Comparison of ENCODE assay signal across 8 mouse cellular contexts in genomic region chr1:74817219-74817618, GRCm38 (mm10). TPM values are rescaled to one million over a fixed set of nuclear protein-coding genes. Genes with fewer than 3 reads are reported as not detected.
DNase-seq lines count a peak whose midpoint lies in the region; ATAC-seq and TF ChIP-seq lines count a peak whose summit lies in the region.

No protein-coding gene starts in this region.

- ATAC-seq in liver, embryonic 11.5 days (replicated peaks; ENCODE audit: low FRiP score), result peak; percentile 6
- ATAC-seq in stomach, embryonic 16.5 days (ENCODE audit: insufficient read depth, low FRiP score), result no peak

- H3K27me3 ChIP-seq in cerebellum, adult 2 months (ENCODE audit: control insufficient read depth, insufficient read depth, low read length), result no peaks in the 10 kb centered on the region
- H3K27me3 ChIP-seq in testis, adult 2 months (ENCODE audit: control insufficient read depth, insufficient read depth, low read length), result no peaks in the 10 kb centered on the region
- no peaks in the 10 kb centered on the region for H3K27me3 ChIP-seq in liver, embryonic 11.5 days (replicated peaks; ENCODE audit: control insufficient read depth, insufficient read depth, low read length)
- no peaks in the 10 kb centered on the region for H3K27me3 ChIP-seq in stomach, embryonic 16.5 days (ENCODE audit: control insufficient read depth, insufficient read depth, low read length)

- peak overlapping the region; percentile 85 for H3K9ac ChIP-seq in liver, embryonic 11.5 days (ENCODE audit: low read depth, low read length)
- peak overlapping the region; percentile 94 for H3K9ac ChIP-seq in stomach, embryonic 16.5 days (ENCODE audit: low read length)

- WGBS in cerebellum, adult 2 months, result 11% methylated on average over 14 of the region's 14 CpGs
- 17% methylated on average over 14 of the region's 14 CpGs for WGBS in liver, embryonic 11.5 days
- WGBS in stomach, embryonic 16.5 days, result 11% methylated on average over 14 of the region's 14 CpGs

- H3K36me3 ChIP-seq in testis, adult 2 months (ENCODE audit: control insufficient read depth, insufficient read depth, low read length), result no peaks in the 10 kb centered on the region
- no peaks in the 10 kb centered on the region for H3K36me3 ChIP-seq in liver, embryonic 11.5 days (ENCODE audit: control insufficient read depth, insufficient read depth, low read length)
- H3K36me3 ChIP-seq in stomach, embryonic 16.5 days (ENCODE audit: control insufficient read depth, insufficient read depth, low read length), result no peaks in the 10 kb centered on the region

- no peak for TF ChIP-seq POLR2A in cerebellum, adult 2 months (IDR thresholded peaks at IDR 0.05; ENCODE audit: borderline replicate concordance, insufficient read depth, low read length)
- TF ChIP-seq POLR2A in testis, adult 2 months (IDR thresholded peaks at IDR 0.05; ENCODE audit: control insufficient read depth, low read depth, low read length), result no peak

- H3K9me3 ChIP-seq in liver, embryonic 11.5 days (ENCODE audit: control insufficient read depth, low read length), result no peaks in the 10 kb centered on the region
- no peaks in the 10 kb centered on the region for H3K9me3 ChIP-seq in stomach, embryonic 16.5 days (replicated peaks; ENCODE audit: control insufficient read depth, low read length)

- DNase-seq in cerebellum, adult 2 months, result no peak
- no peak for DNase-seq in cerebellum, adult 18-20 months
- no peak for DNase-seq in testis, postnatal 14 days (ENCODE audit: low spot score)
- no peak for DNase-seq in liver, embryonic 11.5 days (ENCODE audit: low spot score)
- no peak for DNase-seq in left cerebral cortex, postnatal 14 days (ENCODE audit: low spot score in 2 of 2)
- no peak for DNase-seq in ovary, adult 18-20 months (ENCODE audit: low spot score)

- H3K4me1 ChIP-seq in cerebellum, adult 2 months (ENCODE audit: control insufficient read depth, insufficient read depth, low read length), result no peaks in the 10 kb centered on the region
- H3K4me1 ChIP-seq in testis, adult 2 months (ENCODE audit: control insufficient read depth, insufficient read depth, low read length), result 0 out of 2 replicates have a peak, but pooled peaks cover 2% of the 10 kb centered on the region
- H3K4me1 ChIP-seq in liver, embryonic 11.5 days (replicated peaks; ENCODE audit: control insufficient read depth, insufficient read depth, low read length), result 0 out of 2 replicates have a peak, but pooled peaks cover 2% of the 10 kb centered on the region
- peaks cover 4% of the 10 kb centered on the region; the same call in 1 of the 2 replicates for H3K4me1 ChIP-seq in stomach, embryonic 16.5 days (ENCODE audit: control insufficient read depth, insufficient read depth, low read length)

- H3K4me3 ChIP-seq in cerebellum, adult 2 months (replicated peaks; ENCODE audit: insufficient read depth, low read depth, low read length), result peak overlapping the region; percentile 66
- peak overlapping the region; percentile 96 for H3K4me3 ChIP-seq in testis, adult 2 months (ENCODE audit: control insufficient read depth, low read depth, low read length)
- H3K4me3 ChIP-seq in liver, embryonic 11.5 days (ENCODE audit: low read depth, low read length), result peak overlapping the region; percentile 76
- H3K4me3 ChIP-seq in stomach, embryonic 16.5 days (replicated peaks; ENCODE audit: low read length), result peak overlapping the region; percentile 86

- intact Hi-C loops in left cerebral cortex, postnatal 14 days (cut with DNase I), result loop anchor here (5.0 kb wide), 1 partner anchor 40 kb away; no protein-coding TSS in a partner anchor

- H3K27ac ChIP-seq in cerebellum, adult 2 months (ENCODE audit: insufficient read depth, low read length), result peak overlapping the region; percentile 58
- H3K27ac ChIP-seq in testis, adult 2 months (ENCODE audit: control insufficient read depth, insufficient read depth, low read depth, low read length), result peak overlapping the region; percentile 73
- H3K27ac ChIP-seq in liver, embryonic 11.5 days (ENCODE audit: low read depth, low read length), result peak overlapping the region; percentile 74
- H3K27ac ChIP-seq in stomach, embryonic 16.5 days (ENCODE audit: low read length), result peak overlapping the region; percentile 91

- H3K4me2 ChIP-seq in liver, embryonic 11.5 days, result peak overlapping the region; percentile 72
- peak overlapping the region; percentile 64 for H3K4me2 ChIP-seq in stomach, embryonic 16.5 days (ENCODE audit: low read depth, low read length)

- TF ChIP-seq CTCF in cerebellum, adult 2 months (IDR thresholded peaks at IDR 0.05; ENCODE audit: borderline replicate concordance, insufficient read depth, low read depth, low read length), result no peak
- no peak for TF ChIP-seq CTCF in testis, adult 2 months (IDR thresholded peaks at IDR 0.05; ENCODE audit: control insufficient read depth, insufficient read depth, insufficient replicate concordance, low read depth, low read length)

RNA-seq across cellular contexts. Expression of gene Wnt10a, which starts 25.9 kb away (rescaled TPM):
- polyA plus RNA-seq in cerebellum, adult 2 months (2012; rRNA removed), result 0.36 and 0.59 TPM in 2 replicates
- 0.16 and 0.23 TPM in 2 replicates for polyA plus RNA-seq in testis, adult 2 months (2012; rRNA removed)
- 0.10 and 0.22 TPM in 2 replicates for polyA plus RNA-seq in liver, embryonic 11.5 days (2014; fragmentation: Nextera tagmentation; extraction: Ambion mirVana)
- polyA plus RNA-seq in stomach, embryonic 16.5 days (2015; fragmentation: Nextera tagmentation; extraction: Ambion mirVana), result 2.9 and 3.2 TPM in 2 replicates
- total RNA-seq in left cerebral cortex, postnatal 14 days (2021), result 1 to 10 TPM; 2.7 to 3.4 TPM

RNA-seq across cellular contexts. Expression of gene Cdk5r2, which starts 37.5 kb away (rescaled TPM):
- 83.2 and 85.2 TPM in 2 replicates for polyA plus RNA-seq in cerebellum, adult 2 months (2012; rRNA removed)
- polyA plus RNA-seq in testis, adult 2 months (2012; rRNA removed), result 0.06 and 0.07 TPM in 2 replicates
- polyA plus RNA-seq in liver, embryonic 11.5 days (2014; fragmentation: Nextera tagmentation; extraction: Ambion mirVana), result 0.35 and 0.36 TPM in 2 replicates
- polyA plus RNA-seq in stomach, embryonic 16.5 days (2015; fragmentation: Nextera tagmentation; extraction: Ambion mirVana), result 0.06 and 0.20 TPM in 2 replicates
- total RNA-seq in left cerebral cortex, postnatal 14 days (2021), result 100 to 1,000 TPM; 566 to 585 TPM

RNA-seq across cellular contexts. Expression of gene Wnt6, which starts 45.5 kb away (rescaled TPM):
- 3.6 and 4.0 TPM in 2 replicates for polyA plus RNA-seq in cerebellum, adult 2 months (2012; rRNA removed)
- polyA plus RNA-seq in testis, adult 2 months (2012; rRNA removed), result 11.2 and 13.4 TPM in 2 replicates
- 1.5 and 2.4 TPM in 2 replicates for polyA plus RNA-seq in liver, embryonic 11.5 days (2014; fragmentation: Nextera tagmentation; extraction: Ambion mirVana)
- 2.4 and 2.8 TPM in 2 replicates for polyA plus RNA-seq in stomach, embryonic 16.5 days (2015; fragmentation: Nextera tagmentation; extraction: Ambion mirVana)
- total RNA-seq in left cerebral cortex, postnatal 14 days (2021), result 1 to 10 TPM; 2.0 to 2.8 TPM

Comparison
In these comparisons a context has a peak if more than half of its experiments do, and no peak if none do; other contexts are left out.
1. RNA of gene Cdk5r2, which starts 37.5 kb away (polyA plus RNA-seq): 83.2 to 85.2 TPM in cerebellum, adult 2 months; 0.35 to 0.36 TPM in liver, embryonic 11.5 days, 0.06 to 0.07 TPM in testis, adult 2 months and 0.06 to 0.20 TPM in stomach, embryonic 16.5 days; every median in the first group is over 10 times any median in the second.
2. Peak in every context shown above with its lines, with median percentiles within 50 percentile points of each other: H3K27ac ChIP-seq and H3K4me3 ChIP-seq.